Mouse (Mus musculus) MEL (cell line): ENCODE results near the gene Mpv17l. TPM values are rescaled to one million over a fixed set of nuclear protein-coding genes. Genes with fewer than 3 reads are reported as not detected.

Source experiments
- DNase-seq: peaks from one replicate; pipeline ENCODE4 v3.0.0; 2011; ENCODE audit warnings: low read depth, low spot score
- H3K27ac ChIP-seq: 2 replicates; pipeline ENCODE4 v1.5.1; 2012; ENCODE audit warnings: low read depth, mild to moderate bottlenecking, control low read depth, low read length, moderate library complexity; ENCODE audit not compliant: control insufficient read depth
- H3K27me3 ChIP-seq, 2 experiments: fragments of 150-350 bp in 1 of 2; sonication (generic) in 1 of 2; 2 replicates each; pipeline ENCODE4 v1.6.1; 2012; ENCODE audit warnings: low read length in 2 of 2, mild to moderate bottlenecking in 2 of 2, improper control_type of control experiment in 1 of 2, moderate library complexity in 1 of 2; ENCODE audit not compliant: insufficient read depth in 2 of 2, control insufficient read depth in 1 of 2
- H3K36me3 ChIP-seq, 2 experiments: 2 replicates each; pipeline ENCODE4 v1.6.1; 2012 to 2014; ENCODE audit warnings: low read length in 2 of 2, improper control_type of control experiment in 1 of 2, inconsistent platforms in 1 of 2, mild to moderate bottlenecking in 1 of 2; ENCODE audit not compliant: insufficient read depth in 2 of 2, control insufficient read depth in 1 of 2
- H3K4me1 ChIP-seq, 2 experiments: fragments of 150-350 bp in 1 of 2; sonication (generic) in 1 of 2; 2 replicates each; pipeline ENCODE4 v1.6.1; 2012; ENCODE audit warnings: low read length in 2 of 2, improper control_type of control experiment in 1 of 2, mild to moderate bottlenecking in 1 of 2; ENCODE audit not compliant: insufficient read depth in 2 of 2, control insufficient read depth in 1 of 2
- H3K4me3 ChIP-seq, 2 experiments: fragments of 150-350 bp in 1 of 2; sonication (generic) in 1 of 2; 2 replicates each; pipeline ENCODE4 v1.5.1; 2012; ENCODE audit warnings: low read depth in 2 of 2, low read length in 2 of 2, mild to moderate bottlenecking in 2 of 2, moderate library complexity in 2 of 2, control low read depth in 1 of 2, improper control_type of control experiment in 1 of 2; ENCODE audit not compliant: control insufficient read depth in 1 of 2, insufficient read depth in 1 of 2
- H3K79me2 ChIP-seq: 2 replicates; pipeline ENCODE4 v1.6.1; 2012; ENCODE audit warnings: mild to moderate bottlenecking, low read length, moderate library complexity; ENCODE audit not compliant: control insufficient read depth, poor library complexity, insufficient read depth
- H3K9ac ChIP-seq: 2 replicates; pipeline ENCODE4 v1.6.1; 2012; ENCODE audit warnings: low read depth, mild to moderate bottlenecking, control low read depth, low read length, moderate library complexity; ENCODE audit not compliant: control insufficient read depth, poor library complexity, severe bottlenecking
- H3K9me3 ChIP-seq: fragments of 150-350 bp; sonication (generic); replicated peaks from 2 replicates; pipeline ENCODE4 v1.6.1; 2012; ENCODE audit warnings: mild to moderate bottlenecking, low read length, improper control_type of control experiment, moderate library complexity; ENCODE audit not compliant: insufficient read depth
- ETS1 ChIP-seq: IDR thresholded peaks from 2 replicates; pipeline ENCODE4 v1.6.1; 2012; ENCODE audit warnings: low read depth, mild to moderate bottlenecking, inconsistent platforms, low read length, improper control_type of control experiment, moderate library complexity
- GATA1 ChIP-seq: IDR thresholded peaks from 2 replicates; pipeline ENCODE4 v1.6.1; 2011; ENCODE audit warnings: low read depth, low read length, improper control_type of control experiment
- HCFC1 ChIP-seq: IDR thresholded peaks from 2 replicates; pipeline ENCODE4 v1.6.1; 2012; ENCODE audit warnings: low read depth, mild to moderate bottlenecking, inconsistent platforms, low read length, improper control_type of control experiment, moderate library complexity
- KAT2A ChIP-seq: conservative IDR thresholded peaks from 2 replicates; pipeline ENCODE4 v1.6.1; 2012; ENCODE audit warnings: low read depth, low read length, improper control_type of control experiment, inconsistent platforms
- MXI1 ChIP-seq: IDR thresholded peaks from 2 replicates; pipeline ENCODE4 v1.6.1; 2011; ENCODE audit warnings: mild to moderate bottlenecking, low read depth, low read length, improper control_type of control experiment
- MYB ChIP-seq: IDR thresholded peaks from 2 replicates; pipeline ENCODE4 v1.6.1; 2011; ENCODE audit warnings: mild to moderate bottlenecking, low read depth, low read length, improper control_type of control experiment
- NELFE ChIP-seq: IDR thresholded peaks from 2 replicates; pipeline ENCODE4 v1.6.1; 2011; ENCODE audit warnings: low read depth, low read length, improper control_type of control experiment
- POLR2AphosphoS2 ChIP-seq: IDR thresholded peaks from 2 replicates; pipeline ENCODE4 v1.6.1; 2011; ENCODE audit warnings: low read length, improper control_type of control experiment
- POLR2AphosphoS5 ChIP-seq: IDR thresholded peaks from 2 replicates; pipeline ENCODE4 v1.6.1; 2012; ENCODE audit warnings: low read depth, borderline replicate concordance, mild to moderate bottlenecking, inconsistent platforms, low read length, moderate library complexity, mixed read lengths
- RAD21 ChIP-seq: IDR thresholded peaks from 2 replicates; pipeline ENCODE4 v1.6.1; 2011; ENCODE audit warnings: mild to moderate bottlenecking, low read depth, low read length, improper control_type of control experiment
- TAL1 ChIP-seq: IDR thresholded peaks from 2 replicates; pipeline ENCODE4 v1.6.1; 2012; ENCODE audit warnings: mild to moderate bottlenecking, inconsistent platforms, low read length, moderate library complexity, mixed read lengths
- USF2 ChIP-seq, 2 experiments: IDR thresholded peaks; 2 replicates each; pipeline ENCODE4 v1.6.1; 2011 to 2012; ENCODE audit warnings: improper control_type of control experiment in 2 of 2, low read length in 2 of 2, borderline replicate concordance in 1 of 2, inconsistent platforms in 1 of 2, low read depth in 1 of 2, mild to moderate bottlenecking in 1 of 2; ENCODE audit not compliant: insufficient read depth in 1 of 2
- ZC3H11A ChIP-seq: IDR thresholded peaks from 2 replicates; pipeline ENCODE4 v1.6.1; 2012; ENCODE audit warnings: low read depth, mild to moderate bottlenecking, inconsistent platforms, low read length, improper control_type of control experiment
- ZKSCAN1 ChIP-seq: IDR thresholded peaks from 2 replicates; pipeline ENCODE4 v1.6.1; 2012; ENCODE audit warnings: low read depth, mild to moderate bottlenecking, inconsistent platforms, low read length, improper control_type of control experiment, moderate library complexity
- ZMIZ1 ChIP-seq: IDR thresholded peaks from 2 replicates; pipeline ENCODE4 v1.6.1; 2012; ENCODE audit warnings: low read depth, mild to moderate bottlenecking, inconsistent platforms, low read length, improper control_type of control experiment, moderate library complexity
- ZNF384 ChIP-seq: IDR thresholded peaks from 2 replicates; pipeline ENCODE4 v1.6.1; 2012; ENCODE audit warnings: low read depth, mild to moderate bottlenecking, inconsistent platforms, low read length, improper control_type of control experiment
- polyA plus RNA-seq, 2 experiments: library from polyadenylated mRNA; stranded (reverse) in 1 of 2; unstranded in 1 of 2; fragments of >175 nt in 1 of 2; fragments of >200 nt in 1 of 2; gene quantifications; 2 replicates each; pipeline versions ENCODE4 v1.2.1 to v1.2.4; 2012; ENCODE audit warnings: low replicate concordance in 2 of 2, low read depth in 1 of 2; ENCODE audit not compliant: insufficient read length in 2 of 2, insufficient read depth in 1 of 2, missing spikeins in 1 of 2
- total RNA-seq: library from RNA; depleted of rRNA; stranded (reverse); fragments of 300-350 nt; gene quantifications from 2 replicates; pipeline ENCODE4 v1.2.3, GENCODE M21; 2012

Mpv17l gene
- total and polyA plus RNA-seq, 3 experiments = 0.77 to 2.3 TPM; not detected in 1

DNA sequence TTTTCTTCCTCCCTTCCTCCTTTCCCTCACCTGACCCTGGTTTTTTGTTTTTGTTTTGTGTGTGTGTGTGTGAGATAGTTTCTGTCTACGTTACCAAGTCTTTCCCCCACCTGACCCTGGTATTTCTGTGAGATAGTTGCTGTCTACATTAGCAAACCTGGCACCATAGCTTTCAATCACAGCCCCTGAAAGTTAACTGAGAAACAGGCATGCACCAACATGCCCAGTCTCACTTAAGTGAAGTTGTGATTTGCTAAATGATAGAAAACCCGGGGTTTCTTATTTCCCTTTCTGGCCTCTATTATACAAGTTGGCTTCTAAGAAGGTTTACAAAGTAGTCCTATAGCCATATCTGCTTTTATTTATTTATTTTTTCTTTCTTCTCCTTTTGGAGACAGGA, 12.5 kb upstream of the Mpv17l start:
- no peaks in the 10 kb centered on the region for H3K27me3 ChIP-seq
- H3K27ac ChIP-seq = no peak overlapping the region
- H3K9ac ChIP-seq = no peak overlapping the region
- peaks cover 0 to 6% of the 10 kb centered on the region in 2 experiments; a peak in 1 of 4 replicates for H3K36me3 ChIP-seq
- peaks cover 0 to under 1% of the 10 kb centered on the region in 2 experiments; a peak in 2 of 4 replicates for H3K4me1 ChIP-seq
- no peak overlapping the region for H3K4me3 ChIP-seq
- peaks cover 11% of the 10 kb centered on the region for H3K79me2 ChIP-seq
- DNase-seq = no peak
- TF ChIP-seq HCFC1 (no peak), NELFE (no peak), ZMIZ1 (no peak), ETS1 (no peak), KAT2A (no peak), TAL1 (no peak)
- TF ChIP-seq, all 39 proteins: peak for 0
- H3K9me3 ChIP-seq = no peaks in the 10 kb centered on the region

DNA sequence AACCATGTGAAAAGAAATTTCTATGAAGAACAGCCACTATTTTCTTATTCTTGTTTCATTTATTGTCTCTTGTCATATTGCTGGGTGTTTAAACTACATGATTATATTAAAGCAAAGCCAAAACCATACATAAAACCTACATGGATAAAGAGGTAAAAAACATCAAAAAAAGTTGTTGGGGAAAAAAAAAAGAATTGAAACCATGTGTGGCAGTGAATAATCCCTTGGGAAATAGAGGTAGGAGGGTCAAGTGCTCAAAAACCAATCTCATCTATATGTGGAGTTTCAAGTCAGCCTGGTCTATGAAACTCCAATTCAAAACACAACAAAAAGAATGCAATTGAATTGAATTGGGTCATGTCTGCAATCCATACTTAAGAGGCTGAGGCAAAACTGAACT, 10.1 kb upstream of the Mpv17l start:
- H3K4me1 ChIP-seq = peaks cover 8 to 10% of the 10 kb centered on the region in 2 experiments; a peak in 2 of 4 replicates
- H3K9me3 ChIP-seq = no peaks in the 10 kb centered on the region
- no peak overlapping the region for H3K27ac ChIP-seq
- H3K9ac ChIP-seq = no peak overlapping the region
- peaks cover 0 to 16% of the 10 kb centered on the region in 2 experiments; a peak in 2 of 4 replicates for H3K36me3 ChIP-seq
- DNase-seq = no peak
- peaks cover 15% of the 10 kb centered on the region for H3K79me2 ChIP-seq
- no peak overlapping the region for H3K4me3 ChIP-seq
- no peaks in the 10 kb centered on the region for H3K27me3 ChIP-seq
- no peak for TF ChIP-seq ZC3H11A
- TF ChIP-seq ZKSCAN1 = no peak
- no peak for TF ChIP-seq KAT2A
- no peak for TF ChIP-seq GATA1
- no peak for TF ChIP-seq ETS1
- TF ChIP-seq RAD21 = no peak
- no peak for TF ChIP-seq MYB
- no peak for TF ChIP-seq POLR2AphosphoS5
- TF ChIP-seq ZNF384 = no peak
- TF ChIP-seq MXI1 = no peak

DNA sequence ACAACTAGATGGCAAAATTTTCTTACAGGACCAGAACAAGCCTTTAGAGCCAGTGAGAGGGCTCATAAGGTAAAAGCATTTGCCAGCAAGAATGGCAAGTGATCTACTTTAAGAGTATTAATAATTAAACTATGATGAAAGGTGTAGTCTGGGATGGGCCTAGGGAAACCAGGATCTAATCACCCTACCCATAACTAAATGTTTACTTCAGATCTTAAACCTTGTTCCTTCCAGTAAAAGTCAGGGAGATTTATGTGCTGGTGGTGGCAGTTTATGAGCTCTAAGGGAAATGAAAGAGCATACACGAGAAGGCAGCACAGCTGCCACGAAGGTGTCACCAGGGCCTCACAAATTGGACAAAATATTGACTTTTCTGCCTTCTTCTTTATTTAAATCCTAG, 8.9 kb upstream of the Mpv17l start:
- Histone ChIP-seq H3K27me3 (no peaks in the 10 kb centered on the region), H3K4me3 (no peak overlapping the region), H3K79me2 (peaks cover 19% of the 10 kb centered on the region; the same call in 1 of the 2 replicates), H3K9ac (no peak overlapping the region), H3K36me3 (peaks cover 0 to 27% of the 10 kb centered on the region in 2 experiments; a peak in 2 of 4 replicates), H3K27ac (no peak overlapping the region), H3K9me3 (no peaks in the 10 kb centered on the region), H3K4me1 (peaks cover 10 to 13% of the 10 kb centered on the region in 2 experiments; a peak in 2 of 4 replicates)
- DNase-seq = no peak
- TF ChIP-seq POLR2AphosphoS2 = no peak
- TF ChIP-seq USF2 (IDR thresholded peaks at IDR 0.05; ENCODE audit: borderline replicate concordance in 1 of 2, insufficient read depth in 1 of 2, low read depth in 1 of 2, low read length in 2 of 2) = no peak
- TF ChIP-seq, all 39 proteins: peak for 0
